Mouse (Mus musculus) adrenal gland, adult 18-20 months (tissue): Measurements from ENCODE around the gene Wnt10b. TPM values are rescaled to one million over a fixed set of nuclear protein-coding genes. Genes with fewer than 3 reads are reported as not detected.
"Not testable (repeated sequence)": the region's sequence is repeated elsewhere in the genome, so short reads cannot be mapped to it uniquely, and the experiment has no call there.

Source experiments
- DNase-seq, 2 experiments: peaks; one replicate each; pipeline ENCODE4 v3.0.0; 2021 to 2022; ENCODE audit warnings: low spot score in 2 of 2
- long read RNA-seq, 2 experiments: library from polyadenylated mRNA; stranded (forward); transcript quantifications; one replicate each; pipeline ENCODE4 v2.0.0; 2021
- total RNA-seq, 2 experiments: library from RNA; stranded (reverse); gene quantifications; 1 replicate in 1 of 2; 2 replicates in 1 of 2; pipeline ENCODE4 v1.2.3; 2021

Wnt10b gene
- 1 to 10 TPM in 1 of 2 experiments, under 1 TPM in 1; 0.36 to 3.1 TPM for total RNA-seq
- long read RNA-seq, experiment 1, partial matches to known transcripts = 0 of 1 reads
- long read RNA-seq, experiment 1, other reads (novel, unspliced or antisense) = 0 of 1 reads
- long read RNA-seq, experiment 2, partial matches to known transcripts = 0 of 1 reads
- long read RNA-seq, experiment 2, other reads (novel, unspliced or antisense) = 1 of 1 reads

GRCm38 (mm10) chr15:98777762-98778161, at the start of gene Wnt10b:
Gene Wnt10b, minus strand, starts transcription at chr15:98778150.
- DNase-seq = no peak

- DNase-seq = no peak
Measured at GRCm38 (mm10) chr15:98827611-98828011, 49.7 kb upstream of the Wnt10b start.

- peak in 1 of 2 experiments; percentile 26 for DNase-seq
Measured at GRCm38 (mm10) chr15:98823434-98823833, 45.5 kb upstream of the Wnt10b start.

- no peak for DNase-seq
Measured at GRCm38 (mm10) chr15:98822147-98822546, 44.2 kb upstream of the Wnt10b start.

GRCm38 (mm10) chr15:98821403-98821802, 43.5 kb upstream of the Wnt10b start:
- no peak for DNase-seq

GRCm38 (mm10) chr15:98820937-98821336, 43.0 kb upstream of the Wnt10b start:
- DNase-seq = no peak

- no peak for DNase-seq
Measured at GRCm38 (mm10) chr15:98818171-98818570, 40.2 kb upstream of the Wnt10b start.

- no peak for DNase-seq
Measured at GRCm38 (mm10) chr15:98812741-98813424, 34.9 kb upstream of the Wnt10b start.

- DNase-seq = not testable (repeated sequence)
Measured at GRCm38 (mm10) chr15:98810212-98810611, 32.3 kb upstream of the Wnt10b start.

- no peak for DNase-seq
Measured at GRCm38 (mm10) chr15:98809390-98809789, 31.4 kb upstream of the Wnt10b start, which contains the start of gene Ddn. Gene Ddn, minus strand, starts transcription at chr15:98809490.

GRCm38 (mm10) chr15:98808651-98809134, 30.7 kb upstream of the Wnt10b start:
- no peak for DNase-seq

GRCm38 (mm10) chr15:98807895-98808650, 30.1 kb upstream of the Wnt10b start:
- DNase-seq = no peak

- DNase-seq = no peak
Measured at GRCm38 (mm10) chr15:98806809-98807770, 29.1 kb upstream of the Wnt10b start.

- no peak for DNase-seq
Measured at GRCm38 (mm10) chr15:98806071-98806808, 28.3 kb upstream of the Wnt10b start.

- peak; percentile 58 to 65 for DNase-seq
Measured at GRCm38 (mm10) chr15:98805324-98806040, 27.5 kb upstream of the Wnt10b start.

- peak; percentile 84 for DNase-seq
Measured at GRCm38 (mm10) chr15:98804054-98804453, 26.1 kb upstream of the Wnt10b start.

GRCm38 (mm10) chr15:98802926-98803325, 25.0 kb upstream of the Wnt10b start:
- no peak for DNase-seq

GRCm38 (mm10) chr15:98799396-98799795, 21.4 kb upstream of the Wnt10b start:
- DNase-seq = peak; percentile 83 to 87

- no peak for DNase-seq
Measured at GRCm38 (mm10) chr15:98798903-98799302, 21.0 kb upstream of the Wnt10b start.
